Mouse (Mus musculus) forebrain, postnatal 0 days (tissue): ENCODE data around the gene Glp2r. TPM values are rescaled to one million over a fixed set of nuclear protein-coding genes. Genes with fewer than 3 reads are reported as not detected.

ENCODE experiments used
- ATAC-seq: fragments of 200-750 bp; cut with Nextera tagmentation; 2 replicates; pipeline ENCODE4 v1.8.0; 2017; ENCODE audit warnings: mild to moderate bottlenecking, moderate library complexity
- DNase-seq: peaks from one replicate; pipeline ENCODE4 v3.0.0-alpha.2; 2015
- H3K27ac ChIP-seq: fragments of 300-500 bp; sonication (generic); 2 replicates; pipeline ENCODE4 v1.5.1; 2014; ENCODE audit warnings: low read depth, mild to moderate bottlenecking, antibody characterized with exemption, low read length, moderate library complexity, mixed read lengths
- H3K27me3 ChIP-seq: fragments of 300-500 bp; sonication (generic); 2 replicates; pipeline ENCODE4 v1.6.1; 2014; ENCODE audit warnings: mild to moderate bottlenecking, low read length, mixed read lengths; ENCODE audit not compliant: insufficient read depth
- H3K36me3 ChIP-seq: fragments of 300-500 bp; sonication (generic); 2 replicates; pipeline ENCODE4 v1.6.1; 2014; ENCODE audit warnings: mild to moderate bottlenecking, moderate library complexity; ENCODE audit not compliant: insufficient read depth
- H3K4me1 ChIP-seq: fragments of 300-500 bp; sonication (generic); 2 replicates; pipeline ENCODE4 v1.6.1; 2014; ENCODE audit warnings: antibody characterized with exemption; ENCODE audit not compliant: insufficient read depth
- H3K4me2 ChIP-seq: fragments of 300-500 bp; sonication (generic); 2 replicates; pipeline ENCODE4 v1.6.1; 2014; ENCODE audit warnings: low read depth, mild to moderate bottlenecking, moderate library complexity
- H3K4me3 ChIP-seq: fragments of 300-500 bp; sonication (generic); 2 replicates; pipeline ENCODE4 v1.5.1; 2014; ENCODE audit warnings: low read depth, low read length, mixed read lengths
- H3K9ac ChIP-seq: fragments of 300-500 bp; sonication (generic); 2 replicates; pipeline ENCODE4 v1.6.1; 2014; ENCODE audit warnings: mild to moderate bottlenecking
- H3K9me3 ChIP-seq: fragments of 300-500 bp; sonication (generic); 2 replicates; pipeline ENCODE4 v1.6.1; 2016; ENCODE audit warnings: low read length
- CTCF ChIP-seq: sonication (generic); IDR thresholded peaks from 2 replicates; pipeline ENCODE4 v1.5.1; 2016; ENCODE audit warnings: antibody characterized with exemption, control low read depth, low read depth
- WGBS: fragments of 180-500 bp; shearing (Covaris S2); extraction: QIAGEN DNeasy Blood & Tissue Kit; methylation state at CpG from one replicate; pipeline ENCODE4 v1.1.7; 2014; 5-methylcytosine and 5-hydroxymethylcytosine counted together
- polyA plus RNA-seq: library from polyadenylated mRNA; unstranded; fragments of >200 nt; fragmentation: Nextera tagmentation; extraction: Ambion mirVana; gene quantifications from 2 replicates; pipeline ENCODE4 v1.2.1, GENCODE M21; 2015
- total RNA-seq: library from RNA; depleted of rRNA; stranded (reverse); fragments of >200 nt; gene quantifications from 2 replicates; pipeline ENCODE4 v1.2.3, GENCODE M21; 2014

Gene Glp2r
- total and polyA plus RNA-seq, 2 experiments from 2014 or later: 0.05 to 0.07 TPM

DNA sequence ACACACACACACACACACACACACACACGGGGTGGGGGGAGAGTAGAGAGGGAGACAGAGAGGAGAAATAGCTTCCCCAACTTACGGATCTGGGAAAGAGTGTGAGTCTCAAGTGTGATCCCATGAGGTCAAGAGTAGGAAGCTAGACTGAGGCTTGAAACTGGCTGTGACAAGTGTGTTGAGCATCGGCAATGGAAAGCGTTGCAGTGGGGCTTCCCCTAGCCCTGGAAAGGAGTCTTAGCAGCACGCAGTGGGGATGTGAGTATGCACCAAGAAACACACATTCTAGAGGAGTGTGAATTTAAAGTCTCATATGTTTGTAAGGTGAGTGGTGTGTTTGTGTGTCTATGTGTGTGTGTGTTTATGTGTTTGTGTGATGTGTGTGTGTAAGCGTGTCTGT lies 130.7 kb downstream of the Glp2r start:
- no peaks in the 10 kb centered on the region for H3K9me3 ChIP-seq
- no peaks in the 10 kb centered on the region for H3K4me1 ChIP-seq
- no peak overlapping the region for H3K4me3 ChIP-seq
- H3K27ac ChIP-seq: no peak overlapping the region
- ATAC-seq (no peak), DNase-seq (no peak)
- H3K27me3 ChIP-seq: no peaks in the 10 kb centered on the region
- WGBS: 81% methylated on average over 6 of the region's 6 CpGs
- no peak for TF ChIP-seq CTCF
- H3K9ac ChIP-seq: no peak overlapping the region
- H3K4me2 ChIP-seq: no peak overlapping the region
- H3K36me3 ChIP-seq: no peaks in the 10 kb centered on the region

- no peak for ATAC-seq
These were observed 132.6 kb downstream of the Glp2r start for GRCm38 (mm10) chr11:67638401-67638800.

DNA sequence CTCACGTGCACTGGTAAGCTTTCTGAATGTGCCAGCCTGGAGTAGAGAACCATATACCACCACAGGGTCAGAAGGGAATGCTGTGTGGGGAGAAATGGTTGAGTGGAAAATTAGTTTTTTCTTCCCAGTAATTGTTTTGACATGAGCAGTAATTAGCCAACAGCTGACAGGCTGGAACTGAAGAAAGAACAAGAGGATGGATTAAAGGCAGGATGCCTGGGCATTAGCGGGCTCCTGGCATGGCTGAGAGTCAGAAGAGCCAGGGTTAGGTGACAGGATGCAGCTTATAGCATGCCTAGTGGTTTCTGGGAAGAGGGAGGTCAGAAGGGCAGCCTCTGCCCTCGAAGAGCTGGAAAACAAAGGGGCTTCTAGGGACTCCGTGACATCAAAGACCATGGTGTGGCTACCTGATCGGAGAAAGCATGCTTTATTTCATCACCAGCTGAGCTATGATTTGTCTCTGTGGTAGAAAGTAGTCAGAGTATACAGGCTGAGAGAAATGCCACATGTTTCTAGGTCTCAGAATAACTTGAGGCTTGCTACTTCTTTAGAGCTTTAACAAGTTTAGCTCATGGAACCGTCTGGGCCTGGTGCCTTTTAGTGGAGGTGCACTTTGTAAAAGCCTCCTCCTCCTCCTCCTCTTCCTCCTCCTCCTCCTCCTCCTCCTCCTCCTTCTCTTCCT lies 133.9 kb downstream of the Glp2r start:
- Histone ChIP-seq H3K4me3 (no peak overlapping the region), H3K4me1 (no peaks in the 10 kb centered on the region), H3K27ac (no peak overlapping the region), H3K27me3 (no peaks in the 10 kb centered on the region), H3K9ac (no peak overlapping the region), H3K36me3 (no peaks in the 10 kb centered on the region), H3K4me2 (no peak overlapping the region), H3K9me3 (no peaks in the 10 kb centered on the region)
- ATAC-seq: no peak
- DNase-seq: no peak
- TF ChIP-seq CTCF: no peak
- 48% methylated on average over 6 of the region's 6 CpGs for WGBS

More at GRCm38 (mm10) chr11:67638401-67638800, 132.6 kb downstream of the Glp2r start:
- TF ChIP-seq CTCF: no peak
- Histone ChIP-seq H3K36me3 (no peaks in the 10 kb centered on the region), H3K4me3 (no peak overlapping the region), H3K4me1 (no peaks in the 10 kb centered on the region), H3K9ac (no peak overlapping the region), H3K4me2 (no peak overlapping the region), H3K27me3 (no peaks in the 10 kb centered on the region), H3K27ac (no peak overlapping the region), H3K9me3 (no peaks in the 10 kb centered on the region)
- no peak for DNase-seq
- WGBS: 66% methylated on average over 3 of the region's 3 CpGs

GRCm38 (mm10) chr11:67636201-67636600 lies 134.8 kb downstream of the Glp2r start:
- no peak overlapping the region for H3K4me2 ChIP-seq
- no peaks in the 10 kb centered on the region for H3K9me3 ChIP-seq
- H3K27me3 ChIP-seq: no peaks in the 10 kb centered on the region
- no peaks in the 10 kb centered on the region for H3K4me1 ChIP-seq
- WGBS: 76% methylated on average over 4 of the region's 4 CpGs
- no peak for TF ChIP-seq CTCF
- H3K4me3 ChIP-seq: no peak overlapping the region
- H3K9ac ChIP-seq: no peak overlapping the region
- no peak for DNase-seq
- ATAC-seq: no peak
- H3K36me3 ChIP-seq: no peaks in the 10 kb centered on the region
- H3K27ac ChIP-seq: no peak overlapping the region

DNA sequence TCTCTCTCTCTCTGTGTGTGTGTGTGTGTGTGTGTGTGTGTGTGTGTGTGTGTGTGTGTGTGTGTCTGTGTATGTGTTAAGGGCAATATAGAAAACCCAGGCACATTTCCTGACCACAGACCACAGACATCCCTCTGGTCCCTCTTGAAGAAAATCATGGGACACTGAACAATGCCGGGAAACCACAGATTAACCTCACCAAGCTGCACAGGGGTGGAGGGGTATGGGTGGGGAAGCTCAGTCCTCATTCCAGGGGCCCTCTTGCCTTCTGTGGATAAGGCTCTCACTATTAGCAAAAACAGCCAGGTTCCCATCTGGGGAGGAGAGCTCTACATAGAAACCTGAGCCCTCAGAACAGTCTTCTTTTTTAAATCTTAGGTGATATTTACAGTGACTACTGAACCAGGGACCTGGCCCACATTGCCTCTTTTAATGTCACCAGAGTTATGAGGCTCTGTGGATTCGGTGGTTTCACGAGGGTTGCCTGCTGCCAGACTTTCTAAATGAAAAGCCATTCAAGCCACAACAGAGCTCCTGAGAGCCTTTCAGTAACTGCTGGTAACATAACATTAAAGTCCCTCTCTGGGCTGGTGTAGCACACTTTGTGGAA lies 137.2 kb downstream of the Glp2r start:
- Histone ChIP-seq H3K36me3 (peaks cover 4% of the 10 kb centered on the region; the same call in 1 of the 2 replicates), H3K4me3 (no peak overlapping the region), H3K27me3 (no peaks in the 10 kb centered on the region), H3K9ac (no peak overlapping the region), H3K27ac (no peak overlapping the region), H3K4me2 (no peak overlapping the region), H3K4me1 (no peaks in the 10 kb centered on the region), H3K9me3 (no peaks in the 10 kb centered on the region)
- TF ChIP-seq CTCF: no peak
- WGBS: 66% methylated on average over 3 of the region's 3 CpGs
- ATAC-seq: no peak
- no peak for DNase-seq

DNA sequence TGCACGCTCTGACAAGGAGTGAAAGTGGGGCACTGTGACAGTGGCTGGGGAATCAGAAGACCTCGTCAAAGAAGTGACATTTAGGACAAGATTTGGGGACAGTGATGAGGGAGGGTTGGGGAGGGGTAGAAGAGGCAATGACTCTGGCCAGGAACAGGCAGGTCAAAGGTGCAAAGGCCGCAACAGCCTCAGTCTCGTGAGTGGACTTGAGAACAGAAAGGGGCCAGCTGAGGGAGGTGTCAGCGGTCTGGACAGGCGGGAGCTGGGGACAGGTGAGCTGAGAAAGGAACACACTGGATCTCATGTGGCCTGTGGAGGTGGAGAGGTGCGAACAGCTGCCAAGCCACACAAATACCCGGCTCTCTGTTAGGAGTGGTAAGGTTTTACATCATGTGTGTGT lies 138.0 kb downstream of the Glp2r start:
- peaks cover 4% of the 10 kb centered on the region; the same call in 1 of the 2 replicates for H3K36me3 ChIP-seq

GRCm38 (mm10) chr11:67628522-67628921 lies 142.4 kb downstream of the Glp2r start:
- ATAC-seq: no peak
- no peak for TF ChIP-seq CTCF

More for the DNA sequence above, 138.0 kb downstream of the Glp2r start:
- WGBS: 82% methylated on average over 8 of the region's 8 CpGs
- H3K4me1 ChIP-seq: no peaks in the 10 kb centered on the region
- no peak for TF ChIP-seq CTCF
- DNase-seq: no peak
- no peaks in the 10 kb centered on the region for H3K9me3 ChIP-seq
- no peaks in the 10 kb centered on the region for H3K27me3 ChIP-seq
- no peak for ATAC-seq
- no peak overlapping the region for H3K9ac ChIP-seq
- no peak overlapping the region for H3K27ac ChIP-seq
- H3K4me3 ChIP-seq: no peak overlapping the region
- no peak overlapping the region for H3K4me2 ChIP-seq

More at GRCm38 (mm10) chr11:67628522-67628921, 142.4 kb downstream of the Glp2r start:
- Histone ChIP-seq H3K36me3 (peaks cover 4% of the 10 kb centered on the region; the same call in 1 of the 2 replicates), H3K9ac (no peak overlapping the region), H3K27me3 (no peaks in the 10 kb centered on the region), H3K4me1 (no peaks in the 10 kb centered on the region), H3K27ac (no peak overlapping the region), H3K4me3 (no peak overlapping the region), H3K9me3 (no peaks in the 10 kb centered on the region), H3K4me2 (no peak overlapping the region)
- no peak for DNase-seq
- 87% methylated on average over 2 of the region's 2 CpGs for WGBS
